Mouse (Mus musculus) layer of hippocampus, postnatal 14 days (tissue): ENCODE measurements around the gene Dis3l2. TPM values are rescaled to one million over a fixed set of nuclear protein-coding genes. Genes with fewer than 3 reads are reported as not detected.
A peak's percentile ranks its signal among the peaks of the same experiment; 100 is the strongest.

Experiments
- DNase-seq, 2 experiments: peaks; one replicate each; pipeline ENCODE4 v3.0.0; 2021 to 2022; ENCODE audit warnings: low spot score in 2 of 2, mixed read lengths in 1 of 2
- total RNA-seq, 2 experiments: library from RNA; stranded (reverse); gene quantifications; 2 replicates each; pipeline ENCODE4 v1.2.3; 2021

The Dis3l2 gene
- total RNA-seq, 2 experiments from 2014 or later = 24.7 to 25.9 TPM

GRCm38 (mm10) chr1:87009156-87009555, 305.5 kb downstream of the Dis3l2 start:
- DNase-seq = no peak

GRCm38 (mm10) chr1:87010629-87011330, 307.2 kb downstream of the Dis3l2 start:
- DNase-seq = no peak

- DNase-seq = no peak
Measured at GRCm38 (mm10) chr1:87011718-87012117, 308.1 kb downstream of the Dis3l2 start.

- DNase-seq = no peak
Measured at GRCm38 (mm10) chr1:87012606-87013005, 309.0 kb downstream of the Dis3l2 start.

GRCm38 (mm10) chr1:87020714-87021113, 317.1 kb downstream of the Dis3l2 start:
- no peak for DNase-seq

GRCm38 (mm10) chr1:87021584-87021983, 318.0 kb downstream of the Dis3l2 start:
- DNase-seq = no peak

GRCm38 (mm10) chr1:87023291-87024170, 319.9 kb downstream of the Dis3l2 start:
- DNase-seq = no peak

- no peak for DNase-seq
Measured at GRCm38 (mm10) chr1:87025021-87025420, 321.4 kb downstream of the Dis3l2 start.

- DNase-seq = no peak
Measured at GRCm38 (mm10) chr1:87028786-87029185, 325.2 kb downstream of the Dis3l2 start.

GRCm38 (mm10) chr1:87030652-87031051, 327.0 kb downstream of the Dis3l2 start:
- no peak for DNase-seq

GRCm38 (mm10) chr1:87032466-87032865, 328.9 kb downstream of the Dis3l2 start:
- no peak for DNase-seq

GRCm38 (mm10) chr1:87035532-87036161, 332.0 kb downstream of the Dis3l2 start:
- DNase-seq = no peak

GRCm38 (mm10) chr1:87036334-87036733, 332.7 kb downstream of the Dis3l2 start:
- DNase-seq = no peak

GRCm38 (mm10) chr1:87038477-87039070, 335.0 kb downstream of the Dis3l2 start:
- DNase-seq = no peak

- DNase-seq = peak; percentile 53 to 64
Measured at GRCm38 (mm10) chr1:87041119-87041518, 337.5 kb downstream of the Dis3l2 start.

- peak; percentile 80 to 89 for DNase-seq
Measured at GRCm38 (mm10) chr1:87041814-87042438, 338.3 kb downstream of the Dis3l2 start.

- no peak for DNase-seq
Measured at GRCm38 (mm10) chr1:87050072-87050471, 346.5 kb downstream of the Dis3l2 start.

GRCm38 (mm10) chr1:87050700-87051099, 347.1 kb downstream of the Dis3l2 start:
- no peak for DNase-seq

GRCm38 (mm10) chr1:87051369-87051768, 347.8 kb downstream of the Dis3l2 start:
- no peak for DNase-seq

- DNase-seq = no peak
Measured at GRCm38 (mm10) chr1:87057075-87057474, 353.5 kb downstream of the Dis3l2 start.
